Mouse (Mus musculus) retina, embryonic 14.5 days (tissue): ENCODE results near the gene Rai14.

Experiments used
- DNase-seq: peaks from one replicate; pipeline ENCODE4 v3.0.0-alpha.2; 2015; ENCODE audit warnings: low spot score

Rai14 gene

DNA sequence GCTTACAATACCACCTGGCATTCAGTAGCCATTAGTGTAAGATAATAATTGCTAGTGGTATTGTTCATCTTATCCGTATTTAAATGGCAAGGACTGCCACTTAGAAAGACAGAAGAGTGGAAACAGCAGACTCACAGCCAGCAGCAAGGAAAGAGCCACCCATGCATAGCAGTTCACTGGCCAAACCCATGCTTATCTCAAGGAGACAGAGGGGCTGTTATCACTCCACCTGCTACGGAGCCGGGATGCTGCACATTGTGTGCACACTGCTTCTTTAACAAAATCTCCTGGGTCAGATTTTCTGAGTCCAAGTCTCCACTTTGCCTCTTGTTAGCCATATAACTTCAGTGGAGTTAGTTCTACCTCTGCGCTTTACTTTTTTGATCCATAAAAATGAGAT, 183.1 kb downstream of the Rai14 start:
- no peak for DNase-seq

DNA sequence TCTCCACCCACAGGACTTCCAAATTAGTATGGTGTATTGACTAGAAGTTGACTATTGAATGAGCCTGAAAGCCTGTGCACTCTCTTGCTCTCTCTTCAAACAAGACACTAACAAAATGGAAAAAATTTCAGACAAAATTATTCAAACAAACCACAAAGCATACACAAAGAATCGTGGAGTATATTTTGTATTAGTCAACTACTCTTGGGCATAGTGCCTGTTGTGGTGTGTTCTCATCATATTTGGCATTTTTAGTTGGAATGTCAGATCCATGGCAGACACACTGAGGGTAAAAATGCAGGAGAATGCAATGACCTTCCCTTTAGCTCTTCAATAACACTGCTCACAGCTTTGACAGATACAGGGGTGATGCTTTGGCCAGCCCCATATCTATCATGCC, 188.5 kb downstream of the Rai14 start:
- DNase-seq: no peak
